Mouse (Mus musculus) embryonic fibroblast, embryonic 13.5 days (primary cell): Measurements from ENCODE around the gene Nrn1. TPM values are rescaled to one million over a fixed set of nuclear protein-coding genes. Genes with fewer than 3 reads are reported as not detected.

ENCODE experiments used
- H3K27ac ChIP-seq: 2 replicates; pipeline ENCODE4 v1.5.1; 2012; ENCODE audit warnings: low read length, control low read depth, inconsistent platforms; ENCODE audit not compliant: insufficient read depth
- H3K4me1 ChIP-seq: 2 replicates; pipeline ENCODE4 v1.6.1; 2011; ENCODE audit warnings: low read length; ENCODE audit not compliant: control insufficient read depth, insufficient read depth
- H3K4me3 ChIP-seq: 2 replicates; pipeline ENCODE4 v1.5.1; 2011; ENCODE audit warnings: mild to moderate bottlenecking, control low read depth, low read length; ENCODE audit not compliant: insufficient read depth
- CTCF ChIP-seq: IDR thresholded peaks from 2 replicates; pipeline ENCODE4 v1.5.1; 2011; ENCODE audit warnings: mild to moderate bottlenecking, control low read depth, low read length, moderate library complexity, borderline replicate concordance; ENCODE audit not compliant: insufficient read depth
- POLR2A ChIP-seq: IDR thresholded peaks from 2 replicates; pipeline ENCODE4 v1.6.1; 2011; ENCODE audit warnings: low read depth, mild to moderate bottlenecking, control low read depth, low read length, moderate library complexity
- polyA plus RNA-seq: library from polyadenylated mRNA; stranded (reverse); fragments of >200 nt; gene quantifications from 2 replicates; pipeline ENCODE4 v1.2.4, GENCODE M21; 2011; ENCODE audit warnings: low read depth; ENCODE audit not compliant: missing spikeins, insufficient read length

The Nrn1 gene
- 8.9 and 28.2 TPM in 2 replicates for polyA plus RNA-seq

DNA sequence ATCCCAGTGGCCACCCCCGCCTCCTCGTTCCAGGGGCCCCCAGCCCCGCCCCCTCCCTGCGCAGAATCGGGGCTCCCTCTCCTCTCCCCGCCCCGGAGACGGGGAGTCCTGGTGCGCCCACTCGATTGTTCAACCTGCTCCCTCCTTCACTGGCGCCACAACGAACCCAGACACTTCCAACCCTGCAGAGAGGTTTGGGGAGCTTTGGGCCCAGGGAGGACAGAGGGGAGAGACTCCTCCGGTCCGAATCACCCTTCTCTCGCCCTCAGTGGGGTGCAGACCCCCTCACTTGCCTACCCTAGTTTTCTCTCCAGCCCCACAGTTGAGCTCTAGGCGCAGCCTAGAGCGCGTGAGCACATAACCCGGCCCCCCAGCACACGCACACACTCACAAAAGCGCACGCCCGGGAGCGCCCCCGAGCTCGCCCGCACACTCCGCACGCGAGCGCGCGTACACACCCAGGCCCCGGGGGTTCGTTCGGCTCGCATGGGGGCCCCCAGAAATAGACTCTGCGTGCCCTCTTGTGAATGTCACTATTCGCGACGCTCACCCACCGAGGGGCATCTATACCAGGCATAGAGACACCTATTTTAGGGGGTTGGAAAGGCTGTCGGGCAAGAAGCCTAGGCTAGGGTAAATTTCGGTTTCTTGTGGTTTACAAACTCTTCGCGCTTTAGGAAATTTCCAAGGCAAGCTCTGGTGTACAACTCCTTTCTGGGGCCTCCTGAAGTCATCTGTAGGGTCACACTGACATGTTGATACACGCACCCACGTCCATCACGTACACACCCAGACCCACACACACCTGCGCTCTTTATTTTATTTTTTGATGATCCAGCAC lies at the start of gene Nrn1:
Gene Nrn1, minus strand, starts transcription at position 401 of the 841 bp plus-strand sequence.
- Histone ChIP-seq H3K4me1 (no peaks in the 10 kb centered on the region), H3K27ac (no peak within 1 kb of the TSS; the same call in 1 of the 2 replicates), H3K4me3 (peak within 1 kb of the TSS; percentile 36)
- TF ChIP-seq POLR2A: no peak
- TF ChIP-seq CTCF: no peak

DNA sequence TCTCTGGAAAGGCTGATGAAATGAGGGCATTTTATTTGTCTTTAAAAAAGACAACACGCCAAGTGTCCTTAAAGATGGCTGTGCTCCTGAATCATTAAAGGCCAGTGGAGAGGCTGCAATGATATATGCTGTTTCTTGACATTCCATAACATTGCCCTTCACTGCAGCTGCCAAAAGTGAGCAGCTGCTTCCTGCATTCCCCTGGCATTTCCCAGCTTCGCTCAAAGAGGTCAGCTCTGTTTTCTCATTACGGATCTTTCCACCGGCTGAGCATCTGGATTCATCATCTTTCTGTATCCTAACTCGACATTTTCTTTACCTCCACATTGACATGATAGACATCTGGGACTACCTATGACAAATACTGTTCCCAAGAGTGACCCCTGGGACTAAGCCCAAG lies 44.7 kb upstream of the Nrn1 start:
- Histone ChIP-seq H3K27ac (no peak overlapping the region), H3K4me1 (0 out of 2 replicates have a peak, but pooled peaks cover 6% of the 10 kb centered on the region), H3K4me3 (no peak overlapping the region)
- no peak for TF ChIP-seq POLR2A
- no peak for TF ChIP-seq CTCF

DNA sequence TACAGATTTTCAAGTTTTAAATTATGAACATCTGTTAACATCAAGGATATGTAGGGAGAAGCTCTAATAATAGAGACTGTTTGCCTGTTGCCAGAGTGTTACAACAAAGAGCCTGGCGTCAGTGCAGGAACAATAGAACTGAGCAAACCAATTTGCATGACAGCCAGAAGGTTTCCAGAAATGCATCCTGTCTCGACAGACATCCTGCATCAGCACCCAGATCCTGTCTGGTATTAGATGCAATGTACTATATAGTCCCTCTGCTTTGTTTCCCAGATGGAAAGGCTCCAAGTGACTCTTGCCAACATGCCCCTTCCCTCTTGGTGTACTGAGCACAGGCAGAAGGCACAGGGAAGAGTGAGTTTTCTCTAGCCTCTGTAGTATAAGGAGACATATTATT lies 31.9 kb upstream of the Nrn1 start:
- Histone ChIP-seq H3K4me1 (no peaks in the 10 kb centered on the region), H3K27ac (no peak overlapping the region), H3K4me3 (no peak overlapping the region)
- TF ChIP-seq CTCF (no peak), POLR2A (no peak)

DNA sequence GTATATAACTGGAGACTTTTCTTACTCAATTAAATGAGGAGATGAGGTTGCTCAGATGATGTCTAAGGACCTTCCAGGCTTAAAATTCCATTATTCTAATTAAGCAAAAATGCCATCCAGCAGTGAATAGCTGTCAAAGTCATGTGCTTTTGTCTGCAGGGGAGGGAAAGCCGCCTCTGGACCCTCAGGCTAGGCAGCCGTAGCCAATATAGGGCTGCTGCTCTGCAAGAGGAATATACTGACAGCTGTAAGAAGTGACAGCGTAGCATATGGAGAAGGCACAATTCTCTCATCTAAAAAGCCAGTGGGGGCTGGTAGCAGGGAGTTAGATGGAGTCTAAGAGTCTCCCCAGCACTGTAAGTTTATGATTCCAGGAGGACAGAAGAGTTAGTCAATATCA lies 16.9 kb upstream of the Nrn1 start:
- no peaks in the 10 kb centered on the region; the same call in 1 of the 2 replicates for H3K4me1 ChIP-seq
- TF ChIP-seq POLR2A: no peak
- no peak for TF ChIP-seq CTCF
- H3K27ac ChIP-seq: no peak overlapping the region
- no peak overlapping the region for H3K4me3 ChIP-seq

DNA sequence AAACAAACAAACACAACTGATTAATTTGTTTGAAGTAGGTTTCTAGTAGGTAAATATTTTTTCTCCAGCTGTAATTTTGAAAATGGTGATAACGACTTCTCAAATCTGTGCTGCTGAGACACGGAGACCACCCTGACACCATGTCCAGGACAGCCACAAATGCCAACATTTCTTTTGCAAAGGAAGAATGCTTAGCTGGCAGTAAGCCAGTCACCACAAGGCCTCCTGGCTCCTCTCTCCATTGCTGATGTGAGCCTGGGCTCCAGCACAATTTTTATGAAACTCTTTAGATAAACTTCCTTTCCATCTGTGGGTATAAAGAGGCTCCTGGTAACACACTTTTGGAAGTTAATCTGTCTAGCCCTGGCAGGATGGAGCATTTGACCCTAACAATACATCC lies 15.1 kb upstream of the Nrn1 start:
- H3K27ac ChIP-seq: no peak overlapping the region
- no peak overlapping the region for H3K4me3 ChIP-seq
- TF ChIP-seq CTCF (no peak), POLR2A (no peak)
- H3K4me1 ChIP-seq: no peaks in the 10 kb centered on the region; the same call in 1 of the 2 replicates

DNA sequence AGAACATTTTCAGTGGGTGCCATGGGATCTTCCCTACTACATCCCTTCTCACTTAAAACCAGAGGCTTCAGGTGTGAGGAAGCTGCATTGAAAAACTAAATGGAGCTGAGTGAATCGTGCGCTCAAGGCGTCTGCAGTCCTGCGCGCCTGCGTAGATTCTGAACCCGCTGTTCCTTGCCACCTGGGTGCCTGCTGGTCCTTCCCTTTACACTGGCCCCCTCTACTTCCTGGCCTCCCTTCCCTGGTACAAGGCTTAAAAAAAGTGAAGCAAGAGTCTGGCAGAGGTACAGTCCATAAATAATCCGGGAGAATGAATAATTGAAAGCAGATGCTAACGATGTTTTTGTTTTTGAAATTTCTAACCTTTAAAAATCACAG lies 1.7 kb upstream of the Nrn1 start:
- TF ChIP-seq CTCF (no peak), POLR2A (no peak)
- H3K4me3 ChIP-seq: peak overlapping the region; percentile 32

DNA sequence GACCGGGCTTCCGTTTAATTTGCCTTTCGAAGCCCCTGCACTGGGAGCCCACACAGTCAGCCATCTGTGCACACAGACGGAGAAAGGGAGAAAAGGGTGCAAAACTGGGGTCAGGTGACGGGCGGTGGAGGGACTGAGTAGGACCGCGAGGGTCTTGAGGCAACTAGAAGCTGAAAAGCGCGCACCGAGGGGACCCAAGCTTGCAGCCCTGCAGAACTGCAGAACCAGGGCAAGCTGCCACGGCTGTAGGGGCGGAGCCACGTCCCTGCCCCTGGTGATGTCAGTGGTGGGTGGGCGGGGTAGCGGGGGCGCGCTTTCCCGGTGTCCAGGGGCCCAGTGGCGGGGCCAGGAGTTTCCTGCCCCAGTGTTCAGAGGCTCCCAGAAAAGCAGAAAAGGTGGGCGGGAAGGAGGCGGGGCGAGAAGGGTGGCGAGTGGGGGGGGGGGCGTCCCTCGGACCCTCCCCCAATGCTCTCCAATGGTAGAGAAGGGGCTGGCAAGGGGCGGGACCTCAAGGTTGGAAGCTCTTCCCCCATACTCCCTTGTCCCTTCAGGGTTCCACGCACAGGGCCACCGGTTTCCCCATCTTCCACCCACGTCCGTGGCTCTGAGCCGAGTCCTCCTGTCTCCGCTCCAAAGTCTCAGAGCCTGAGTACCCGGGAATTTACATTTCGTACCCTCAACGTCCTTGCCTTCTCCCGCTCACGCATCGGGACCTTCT lies 1.1 kb upstream of the Nrn1 start:
- peak overlapping the region; percentile 36 for H3K4me3 ChIP-seq
- H3K27ac ChIP-seq: no peak overlapping the region
- H3K4me1 ChIP-seq: no peaks in the 10 kb centered on the region
- TF ChIP-seq CTCF: no peak
- peak; percentile 61 for TF ChIP-seq POLR2A

More for the DNA sequence above, 1.7 kb upstream of the Nrn1 start:
- H3K4me1 ChIP-seq: no peaks in the 10 kb centered on the region
- H3K27ac ChIP-seq: no peak overlapping the region

DNA sequence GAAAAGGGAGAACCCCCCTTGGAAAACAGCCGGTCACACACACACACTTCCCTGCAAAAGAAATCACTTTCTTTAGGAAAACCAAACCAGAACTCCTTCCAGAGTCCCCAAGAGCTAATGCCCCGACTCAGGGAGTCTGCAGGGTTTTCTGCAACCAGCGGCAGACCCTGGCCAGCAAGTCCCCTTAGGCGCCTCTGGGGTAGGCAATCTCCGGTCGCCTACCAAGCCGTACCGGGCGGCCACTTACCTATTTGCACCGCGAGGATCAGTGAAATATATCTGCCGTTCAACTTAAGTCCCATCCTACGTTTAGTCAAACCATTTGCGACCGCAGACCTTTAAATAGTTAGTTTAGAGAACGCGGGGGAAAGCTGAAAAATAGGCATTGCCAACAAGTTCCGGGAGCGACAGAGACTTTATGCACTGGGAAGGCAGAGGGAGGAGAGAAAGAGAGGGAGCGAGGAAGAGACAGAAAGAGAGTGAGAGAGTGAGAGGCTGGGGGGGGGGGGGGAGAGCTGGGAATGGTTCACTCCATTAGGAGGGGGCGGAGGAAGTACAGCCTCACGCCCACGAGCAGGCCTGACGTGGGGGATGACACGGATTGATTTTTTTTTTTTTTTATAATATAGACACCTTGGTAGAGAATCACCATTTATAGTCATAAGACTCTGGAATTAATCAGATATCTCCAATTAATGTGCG lies 791 bp downstream of the Nrn1 start:
- peak; percentile 39; the same call in 1 of the 2 replicates for TF ChIP-seq POLR2A
- no peak for TF ChIP-seq CTCF
- Histone ChIP-seq H3K27ac (no peak overlapping the region), H3K4me1 (no peaks in the 10 kb centered on the region), H3K4me3 (peak overlapping the region; percentile 31)

DNA sequence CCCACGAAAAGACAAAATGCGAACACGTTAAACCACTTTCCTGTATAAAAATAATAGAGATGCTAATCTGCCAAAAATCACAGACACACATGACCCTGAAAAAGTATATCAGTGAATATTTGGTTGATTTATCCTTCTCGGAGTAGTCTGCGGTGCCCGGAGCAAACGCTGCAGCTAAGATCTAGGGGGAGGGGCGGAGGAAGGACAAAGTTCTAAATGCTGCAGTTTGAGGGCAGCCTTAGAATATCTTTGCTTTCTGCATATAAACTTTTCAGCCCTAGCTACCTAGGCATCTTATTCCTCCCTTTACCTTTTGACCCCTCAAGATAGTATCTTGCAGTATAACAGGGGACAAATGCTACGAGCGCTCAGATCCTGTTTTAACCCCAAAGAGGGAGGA lies 1.4 kb downstream of the Nrn1 start:
- Histone ChIP-seq H3K4me3 (peak overlapping the region; percentile 31), H3K4me1 (no peaks in the 10 kb centered on the region), H3K27ac (no peak overlapping the region)
- TF ChIP-seq CTCF (no peak), POLR2A (no peak)
